ENCODE assay signal across 9 mouse cellular contexts in genomic region chr2:29747188-29747782, GRCm38 (mm10). TPM values are rescaled to one million over a fixed set of nuclear protein-coding genes. Genes with fewer than 3 reads are reported as not detected.
DNase-seq lines count a peak whose midpoint lies in the region; ATAC-seq and TF ChIP-seq lines count a peak whose summit lies in the region.
"Had no signal": no experiment of that assay in that cellular context is flagged by ENCODE, and none has a peak within 500 bp of the region (broad histone marks: within the 10 kb centered on the region; RNA-seq: fewer than 3 reads in every experiment).

No protein-coding gene starts in this region.

- peak overlapping the region; percentile 23 for H3K4me3 ChIP-seq in lung, embryonic 14.5 days (ENCODE audit: low read depth, low read length)
- peak overlapping the region; percentile 27 for H3K4me3 ChIP-seq in intestine, embryonic 14.5 days (ENCODE audit: low read depth, low read length)
- peak overlapping the region; percentile 41 for H3K4me3 ChIP-seq in neural tube, embryonic 13.5 days

- H3K27ac ChIP-seq in lung, embryonic 14.5 days (ENCODE audit: low read depth) = no peak overlapping the region
- H3K27ac ChIP-seq in intestine, embryonic 14.5 days (ENCODE audit: low read depth) = no peak overlapping the region
- H3K27ac ChIP-seq in neural tube, embryonic 13.5 days (replicated peaks) = no peak overlapping the region

- peak; percentile 22 to 42 for DNase-seq in cerebellum, adult 18-20 months
- no peak for DNase-seq in cerebellum, postnatal 36 days
- no peak for DNase-seq in lung, embryonic 14.5 days
- no peak for DNase-seq in lung, adult 18-20 months
- DNase-seq in intestine, embryonic 14.5 days (ENCODE audit: low spot score) = no peak
- DNase-seq in urinary bladder, postnatal 4 days (ENCODE audit: low spot score in 2 of 2) = no peak
- no peak for DNase-seq in layer of hippocampus, adult 11-12 months (ENCODE audit: low spot score)
- DNase-seq: adrenal gland, postnatal 14 days had no signal

- no peaks in the 10 kb centered on the region for H3K9me3 ChIP-seq in lung, embryonic 14.5 days (ENCODE audit: low read depth, low read length)
- no peaks in the 10 kb centered on the region for H3K9me3 ChIP-seq in intestine, embryonic 14.5 days (ENCODE audit: control insufficient read depth, low read length)
- H3K9me3 ChIP-seq in neural tube, embryonic 13.5 days = no peaks in the 10 kb centered on the region

- 0 out of 2 replicates have a peak, but pooled peaks cover 3% of the 10 kb centered on the region for H3K4me1 ChIP-seq in lung, embryonic 14.5 days (ENCODE audit: insufficient read depth)
- 0 out of 2 replicates have a peak, but pooled peaks cover 2% of the 10 kb centered on the region for H3K4me1 ChIP-seq in intestine, embryonic 14.5 days (replicated peaks; ENCODE audit: control insufficient read depth, insufficient read depth, low read length)
- H3K4me1 ChIP-seq in neural tube, embryonic 13.5 days (replicated peaks) = peaks cover 21% of the 10 kb centered on the region; the same call in 1 of the 2 replicates

- no peaks in the 10 kb centered on the region for H3K36me3 ChIP-seq in lung, embryonic 14.5 days (ENCODE audit: insufficient read depth)
- H3K36me3 ChIP-seq in intestine, embryonic 14.5 days (ENCODE audit: control insufficient read depth, insufficient read depth, low read length) = no peaks in the 10 kb centered on the region
- H3K36me3 ChIP-seq in neural tube, embryonic 13.5 days = no peaks in the 10 kb centered on the region

- H3K9ac ChIP-seq in lung, embryonic 14.5 days = peak overlapping the region; percentile 36
- peak overlapping the region; percentile 16; the same call in 1 of the 2 replicates for H3K9ac ChIP-seq in intestine, embryonic 14.5 days (ENCODE audit: low read length)
- H3K9ac ChIP-seq in neural tube, embryonic 13.5 days = peak overlapping the region; percentile 71

- H3K27me3 ChIP-seq in lung, embryonic 14.5 days (ENCODE audit: insufficient read depth, low read length) = peaks cover 60% of the 10 kb centered on the region
- peaks cover 54% of the 10 kb centered on the region for H3K27me3 ChIP-seq in intestine, embryonic 14.5 days (replicated peaks; ENCODE audit: control insufficient read depth, insufficient read depth, low read length)
- peaks cover 64% of the 10 kb centered on the region for H3K27me3 ChIP-seq in neural tube, embryonic 13.5 days

- no peak for TF ChIP-seq CTCF in lung, embryonic 14.5 days (IDR thresholded peaks at IDR 0.05; ENCODE audit: low read depth)

- H3K4me2 ChIP-seq in lung, embryonic 14.5 days = peak overlapping the region; percentile 59
- peak overlapping the region; percentile 54 for H3K4me2 ChIP-seq in intestine, embryonic 14.5 days (ENCODE audit: low read length)
- peak overlapping the region; percentile 72 for H3K4me2 ChIP-seq in neural tube, embryonic 13.5 days

- 7% methylated on average over 47 of the region's 50 CpGs for WGBS in lung, embryonic 14.5 days
- 16% methylated on average over 50 of the region's 50 CpGs for WGBS in intestine, embryonic 14.5 days
- WGBS in neural tube, embryonic 13.5 days = 3% methylated on average over 50 of the region's 50 CpGs

- no peak for ATAC-seq in lung, embryonic 14.5 days (ENCODE audit: insufficient read depth)
- no peak for ATAC-seq in intestine, embryonic 14.5 days (replicated peaks; ENCODE audit: low FRiP score, low TSS enrichment, low read depth)
- peak; percentile 38; the same call in 1 of the 2 replicates for ATAC-seq in neural tube, embryonic 13.5 days (ENCODE audit: low read depth)

RNA-seq across cellular contexts. Expression of gene Gm13420, which starts 4.2 kb away (rescaled TPM):
- polyA plus RNA-seq in lung, embryonic 14.5 days (2014; fragmentation: Nextera tagmentation; extraction: Ambion mirVana) = 1.6 and 2.1 TPM in 2 replicates
- 0.82 and 1.1 TPM in 2 replicates for polyA plus RNA-seq in intestine, embryonic 14.5 days (2014; fragmentation: Nextera tagmentation; extraction: Ambion mirVana)
- 0.18 TPM in 1 of 2 replicates, not detected in the other for polyA plus RNA-seq in neural tube, embryonic 13.5 days (2015; fragmentation: Nextera tagmentation; extraction: Ambion mirVana)

RNA-seq across cellular contexts. Expression of gene Gm13547, which starts 11.8 kb away (rescaled TPM):
- not detected in 2 replicates for polyA plus RNA-seq in lung, embryonic 14.5 days (2014; fragmentation: Nextera tagmentation; extraction: Ambion mirVana)
- not detected in 2 replicates for polyA plus RNA-seq in intestine, embryonic 14.5 days (2014; fragmentation: Nextera tagmentation; extraction: Ambion mirVana)
- polyA plus RNA-seq in neural tube, embryonic 13.5 days (2015; fragmentation: Nextera tagmentation; extraction: Ambion mirVana) = 0.33 TPM in 1 of 2 replicates, not detected in the other

RNA-seq across cellular contexts. Expression of gene Coq4, which starts 40.0 kb away (rescaled TPM):
- 34.1 and 37.5 TPM in 2 replicates for polyA plus RNA-seq in lung, embryonic 14.5 days (2014; fragmentation: Nextera tagmentation; extraction: Ambion mirVana)
- 48.3 and 50.0 TPM in 2 replicates for polyA plus RNA-seq in intestine, embryonic 14.5 days (2014; fragmentation: Nextera tagmentation; extraction: Ambion mirVana)
- 30.0 and 34.3 TPM in 2 replicates for polyA plus RNA-seq in neural tube, embryonic 13.5 days (2015; fragmentation: Nextera tagmentation; extraction: Ambion mirVana)

RNA-seq across cellular contexts. Expression of gene Trub2, which starts 41.0 kb away (rescaled TPM):
- 30.9 and 32.6 TPM in 2 replicates for polyA plus RNA-seq in lung, embryonic 14.5 days (2014; fragmentation: Nextera tagmentation; extraction: Ambion mirVana)
- 33.3 and 34.6 TPM in 2 replicates for polyA plus RNA-seq in intestine, embryonic 14.5 days (2014; fragmentation: Nextera tagmentation; extraction: Ambion mirVana)
- polyA plus RNA-seq in neural tube, embryonic 13.5 days (2015; fragmentation: Nextera tagmentation; extraction: Ambion mirVana) = 32.0 and 37.7 TPM in 2 replicates

RNA-seq across cellular contexts. Expression of gene Slc27a4, which starts 55.1 kb away (rescaled TPM):
- 11.7 and 12.0 TPM in 2 replicates for polyA plus RNA-seq in lung, embryonic 14.5 days (2014; fragmentation: Nextera tagmentation; extraction: Ambion mirVana)
- 16.0 and 16.2 TPM in 2 replicates for polyA plus RNA-seq in intestine, embryonic 14.5 days (2014; fragmentation: Nextera tagmentation; extraction: Ambion mirVana)
- 34.6 and 35.5 TPM in 2 replicates for polyA plus RNA-seq in neural tube, embryonic 13.5 days (2015; fragmentation: Nextera tagmentation; extraction: Ambion mirVana)

Comparison
In these comparisons a context has a peak if more than half of its experiments do, and no peak if none do; other contexts are left out.
1. DNase-seq: peak in cerebellum, adult 18-20 months (2 of 2); none in cerebellum, postnatal 36 days (0 of 2), lung, embryonic 14.5 days (single experiment), lung, adult 18-20 months (0 of 2), intestine, embryonic 14.5 days (single experiment), urinary bladder, postnatal 4 days (0 of 2) and layer of hippocampus, adult 11-12 months (single experiment).
2. H3K9ac ChIP-seq: peak in every context shown above with its lines; median percentile 71 in neural tube, embryonic 13.5 days; 36 in lung, embryonic 14.5 days; 16 in intestine, embryonic 14.5 days.
3. Peak in every context shown above with its lines, with median percentiles within 50 percentile points of each other: H3K4me2 ChIP-seq and H3K4me3 ChIP-seq.